Mouse (Mus musculus) yolk sac, embryonic 10.5 days (tissue): ENCODE data around the gene Gsg1l.

Experiments
- DNase-seq: peaks from one replicate; pipeline ENCODE4 v3.0.0-alpha.2; 2017; ENCODE audit warnings: low spot score

Gene Gsg1l

GRCm38 (mm10) chr7:126082286-126082741 lies at the start of gene Gsg1l:
TSS of gene Gsg1l (minus strand) at chr7:126082411.
- no peak for DNase-seq

GRCm38 (mm10) chr7:126127673-126128072 lies 45.5 kb upstream of the Gsg1l start:
- no peak for DNase-seq

GRCm38 (mm10) chr7:126126502-126126901 lies 44.3 kb upstream of the Gsg1l start:
- DNase-seq = no peak

- DNase-seq = no peak
Observed at GRCm38 (mm10) chr7:126121533-126121932, 39.3 kb upstream of the Gsg1l start.

- DNase-seq = no peak
Observed at GRCm38 (mm10) chr7:126119819-126120218, 37.6 kb upstream of the Gsg1l start.

- no peak for DNase-seq
Observed at GRCm38 (mm10) chr7:126113263-126113662, 31.1 kb upstream of the Gsg1l start.

GRCm38 (mm10) chr7:126111230-126111629 lies 29.0 kb upstream of the Gsg1l start:
- no peak for DNase-seq

- DNase-seq = no peak
Observed at GRCm38 (mm10) chr7:126109898-126110297, 27.7 kb upstream of the Gsg1l start.

GRCm38 (mm10) chr7:126100440-126100839 lies 18.2 kb upstream of the Gsg1l start:
- no peak for DNase-seq

- no peak for DNase-seq
Observed at GRCm38 (mm10) chr7:126099835-126100234, 17.6 kb upstream of the Gsg1l start.

GRCm38 (mm10) chr7:126099163-126099775 lies 17.1 kb upstream of the Gsg1l start:
- no peak for DNase-seq

- no peak for DNase-seq
Observed at GRCm38 (mm10) chr7:126097219-126097915, 15.2 kb upstream of the Gsg1l start.

- DNase-seq = no peak
Observed at GRCm38 (mm10) chr7:126096596-126096995, 14.4 kb upstream of the Gsg1l start.

GRCm38 (mm10) chr7:126094738-126095137 lies 12.5 kb upstream of the Gsg1l start:
- DNase-seq = no peak

- DNase-seq = no peak
Observed at GRCm38 (mm10) chr7:126093162-126093561, 11.0 kb upstream of the Gsg1l start.

GRCm38 (mm10) chr7:126089782-126090181 lies 7.6 kb upstream of the Gsg1l start:
- no peak for DNase-seq

- DNase-seq = no peak
Observed at GRCm38 (mm10) chr7:126088155-126088554, 5.9 kb upstream of the Gsg1l start.

GRCm38 (mm10) chr7:126087602-126088001 lies 5.4 kb upstream of the Gsg1l start:
- DNase-seq = no peak

- DNase-seq = no peak
Observed at GRCm38 (mm10) chr7:126086321-126086741, 4.1 kb upstream of the Gsg1l start.

GRCm38 (mm10) chr7:126085154-126085553 lies 2.9 kb upstream of the Gsg1l start:
- no peak for DNase-seq

GRCm38 (mm10) chr7:126083980-126084348 lies 1.8 kb upstream of the Gsg1l start:
- no peak for DNase-seq

GRCm38 (mm10) chr7:126083341-126083979 lies 1.2 kb upstream of the Gsg1l start:
- no peak for DNase-seq

- no peak for DNase-seq
Observed at GRCm38 (mm10) chr7:126081727-126082285, 405 bp downstream of the Gsg1l start.
